Mouse (Mus musculus) CH12.LX (cell line): Measurements from ENCODE around the gene Hes5. TPM values are rescaled to one million over a fixed set of nuclear protein-coding genes. Genes with fewer than 3 reads are reported as not detected.

Source experiments
- DNase-seq: peaks from one replicate; pipeline ENCODE4 v3.0.0-alpha.2; 2013; ENCODE audit errors: extremely low read depth
- H3K27ac ChIP-seq: 2 replicates; pipeline ENCODE4 v1.5.1; 2012; ENCODE audit warnings: low read depth, mild to moderate bottlenecking, control low read depth, moderate library complexity; ENCODE audit not compliant: insufficient read depth
- H3K27me3 ChIP-seq: replicated peaks from 2 replicates; pipeline ENCODE3; 2012; ENCODE audit warnings: inconsistent platforms
- H3K36me3 ChIP-seq, 2 experiments: replicated peaks in 1 of 2; 2 replicates each; pipeline versions ENCODE3 to v1.6.1; 2012; ENCODE audit warnings: inconsistent platforms in 1 of 2, low read length in 1 of 2, mild to moderate bottlenecking in 1 of 2, mixed read lengths in 1 of 2, moderate library complexity in 1 of 2; ENCODE audit not compliant: control insufficient read depth in 1 of 2, insufficient read depth in 1 of 2
- H3K4me1 ChIP-seq, 2 experiments: 2 replicates each; pipeline ENCODE4 v1.6.1; 2012; ENCODE audit warnings: inconsistent platforms in 1 of 2, moderate library complexity in 1 of 2; ENCODE audit not compliant: insufficient read depth in 2 of 2, control insufficient read depth in 1 of 2
- H3K4me2 ChIP-seq: 2 replicates; pipeline ENCODE4 v1.6.1; 2012; ENCODE audit warnings: low read depth, mild to moderate bottlenecking, control low read depth; ENCODE audit not compliant: poor library complexity, insufficient read depth, severe bottlenecking
- H3K4me3 ChIP-seq, 3 experiments: fragments of 150-350 bp in 1 of 3; sonication (generic) in 1 of 3; replicated peaks in 1 of 3; 2 replicates each; pipeline versions ENCODE3 to v1.5.1; 2011 to 2012; ENCODE audit warnings: low read depth in 2 of 3, low read length in 2 of 3, mild to moderate bottlenecking in 2 of 3, moderate library complexity in 2 of 3, control low read depth in 1 of 3, improper control_type of control experiment in 1 of 3, inconsistent platforms in 1 of 3, mixed read lengths in 1 of 3; ENCODE audit not compliant: poor library complexity in 1 of 3
- H3K79me2 ChIP-seq: replicated peaks from 2 replicates; pipeline ENCODE4 v1.6.1; 2012; ENCODE audit warnings: mild to moderate bottlenecking, moderate library complexity; ENCODE audit not compliant: control insufficient read depth, poor library complexity, insufficient read depth, severe bottlenecking; ENCODE audit errors: extremely low read depth
- H3K9ac ChIP-seq: 2 replicates; pipeline ENCODE4 v1.6.1; 2012; ENCODE audit warnings: low read depth, mild to moderate bottlenecking, control low read depth, moderate library complexity; ENCODE audit not compliant: insufficient read depth
- H3K9me3 ChIP-seq: replicated peaks from 2 replicates; pipeline ENCODE3; 2012; ENCODE audit warnings: low read length, inconsistent platforms, mixed read lengths
- BHLHE40 ChIP-seq: IDR thresholded peaks from 2 replicates; pipeline ENCODE4 v1.6.1; 2011; ENCODE audit warnings: mild to moderate bottlenecking, low read depth, low read length, improper control_type of control experiment
- ELF1 ChIP-seq: IDR thresholded peaks from 2 replicates; pipeline ENCODE4 v1.6.1; 2014; ENCODE audit warnings: low read depth, mild to moderate bottlenecking, inconsistent platforms, low read length, improper control_type of control experiment
- ETS1 ChIP-seq: conservative IDR thresholded peaks from 2 replicates; pipeline ENCODE4 v1.6.1; 2012; ENCODE audit warnings: low read depth, mild to moderate bottlenecking, inconsistent platforms, low read length, improper control_type of control experiment, moderate library complexity
- GABPA ChIP-seq: IDR thresholded peaks from 2 replicates; pipeline ENCODE4 v1.6.1; 2012; ENCODE audit warnings: low read depth, low read length, improper control_type of control experiment, inconsistent platforms; ENCODE audit not compliant: insufficient replicate concordance
- MAX ChIP-seq: IDR thresholded peaks from 2 replicates; pipeline ENCODE4 v1.6.1; 2011; ENCODE audit warnings: low read length, improper control_type of control experiment
- MYC ChIP-seq: IDR thresholded peaks from 2 replicates; pipeline ENCODE4 v1.6.1; 2011; ENCODE audit warnings: low read depth, mild to moderate bottlenecking, improper control_type of control experiment, low read length
- NELFE ChIP-seq: IDR thresholded peaks from 2 replicates; pipeline ENCODE4 v1.6.1; 2011; ENCODE audit warnings: low read depth, low read length, improper control_type of control experiment
- PAX5 ChIP-seq: IDR thresholded peaks from 2 replicates; pipeline ENCODE4 v1.6.1; 2012; ENCODE audit warnings: low read length, inconsistent platforms, mixed read lengths
- POLR2AphosphoS2 ChIP-seq: IDR thresholded peaks from 2 replicates; pipeline ENCODE4 v1.6.1; 2011; ENCODE audit warnings: low read depth, low read length, improper control_type of control experiment
- SIN3A ChIP-seq: IDR thresholded peaks from 2 replicates; pipeline ENCODE4 v1.6.1; 2012; ENCODE audit warnings: low read length, improper control_type of control experiment, inconsistent platforms
- UBTF ChIP-seq: IDR thresholded peaks from 2 replicates; pipeline ENCODE4 v1.6.1; 2012; ENCODE audit warnings: low read depth, mild to moderate bottlenecking, inconsistent platforms, low read length, improper control_type of control experiment, moderate library complexity
- USF2 ChIP-seq: conservative IDR thresholded peaks from 2 replicates; pipeline ENCODE4 v1.6.1; 2011; ENCODE audit warnings: low read depth, low read length, improper control_type of control experiment
- ZC3H11A ChIP-seq: IDR thresholded peaks from 2 replicates; pipeline ENCODE4 v1.6.1; 2012; ENCODE audit warnings: low read depth, mild to moderate bottlenecking, inconsistent platforms, low read length, improper control_type of control experiment
- ZKSCAN1 ChIP-seq: IDR thresholded peaks from 2 replicates; pipeline ENCODE4 v1.6.1; 2012; ENCODE audit warnings: low read depth, inconsistent platforms, low read length, improper control_type of control experiment, borderline replicate concordance
- ZMIZ1 ChIP-seq: IDR thresholded peaks from 2 replicates; pipeline ENCODE4 v1.6.1; 2012; ENCODE audit warnings: low read depth, mild to moderate bottlenecking, inconsistent platforms, low read length, improper control_type of control experiment
- dilution Hi-C: fragments of 300-500 bp; cut with MboI; formaldehyde crosslinking; loops from 2 replicates; pipeline ENCODE4 v1.14.3; 2020; ENCODE audit warnings: low sequenced_read_pairs; ENCODE audit not compliant: extremely low pct_unique_long_range_greater_than_20kb, extremely low pct_ligation_motif_present
- in situ Hi-C: fragments of 300-500 bp; cut with MboI; formaldehyde crosslinking; loops from 3 replicates; pipeline ENCODE4 v1.14.3; 2019; ENCODE audit warnings: low sequenced_read_pairs, low pct_ligation_motif_present, low pct_unique_long_range_greater_than_20kb, mixed read lengths
- polyA plus RNA-seq: library from polyadenylated mRNA; unstranded; fragments of >175 nt; gene quantifications from 2 replicates; pipeline ENCODE4 v1.2.1, GENCODE M21; 2012; ENCODE audit warnings: low read depth; ENCODE audit not compliant: insufficient read length
- total RNA-seq, 2 experiments: library from RNA; depleted of rRNA; stranded (reverse); fragments of 300-350 nt in 1 of 2; fragments of >200 nt in 1 of 2; gene quantifications; 2 replicates each; pipeline ENCODE4 v1.2.3; 2012 to 2014

Hes5 gene
- total and polyA plus RNA-seq, 3 experiments = 1.7 to 6.8 (median 2.1) TPM

DNA sequence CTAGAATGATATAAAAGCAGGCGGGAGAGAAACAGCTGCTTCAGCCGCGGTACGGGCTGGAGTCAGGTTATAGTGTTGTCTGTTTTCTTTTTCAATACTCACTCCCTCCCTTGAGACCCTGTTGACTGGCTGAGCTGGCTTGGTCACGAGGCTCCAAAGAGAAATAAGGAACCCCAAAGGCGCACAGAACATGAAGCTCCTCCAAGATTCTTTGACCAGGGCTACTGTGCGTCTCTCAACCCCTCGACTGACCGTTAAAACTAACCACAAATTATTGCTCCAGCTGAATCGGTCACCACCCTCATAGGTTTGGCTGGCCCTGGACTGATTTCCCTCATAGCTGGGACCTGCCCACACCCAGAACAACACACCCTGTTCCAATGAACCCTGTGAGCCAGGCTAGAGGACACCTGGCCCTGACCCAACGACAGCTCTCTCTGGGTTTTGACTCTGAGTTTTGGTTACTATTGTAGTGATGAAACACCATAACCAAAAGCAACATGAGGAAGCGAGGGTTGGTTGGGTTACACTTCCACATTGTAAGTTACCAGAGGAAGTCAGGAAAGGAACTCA lies 31.5 kb upstream of the Hes5 start:
- H3K9ac ChIP-seq = peak overlapping the region; percentile 91
- dilution Hi-C loops = no loop called here
- H3K9me3 ChIP-seq = peaks cover 4% of the 10 kb centered on the region

DNA sequence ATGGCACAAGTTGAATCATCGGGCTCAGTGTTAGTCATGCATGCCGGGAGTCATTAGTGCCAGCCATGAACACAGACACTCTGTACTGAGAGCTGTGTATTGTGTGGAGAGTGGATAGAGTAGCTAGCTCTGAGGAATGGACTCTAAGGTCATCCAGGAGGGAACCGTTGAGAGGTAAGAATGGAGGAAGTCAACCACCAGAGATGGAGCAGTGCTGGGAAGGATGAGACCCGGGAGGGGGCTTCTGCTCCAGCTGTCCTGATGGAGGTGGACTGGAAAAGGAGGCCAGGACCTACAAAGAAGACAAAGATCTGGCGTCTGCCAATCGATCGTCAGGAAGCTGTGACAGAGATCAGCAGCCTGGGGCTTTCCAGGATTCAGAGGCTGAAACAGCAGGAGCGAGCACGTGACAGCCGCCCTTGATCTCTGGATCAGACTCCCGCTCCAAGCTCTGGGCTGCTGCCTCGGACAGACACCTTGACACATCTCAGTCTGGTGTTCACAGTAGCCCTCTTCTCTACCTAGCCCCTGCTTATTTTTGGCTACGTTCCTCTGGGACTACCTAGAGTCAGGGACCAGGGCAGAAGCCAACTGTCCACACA lies 27.3 kb upstream of the Hes5 start:
- H3K27me3 ChIP-seq = no peaks in the 10 kb centered on the region
- no peak overlapping the region for H3K9ac ChIP-seq
- no peak for TF ChIP-seq ELF1
- H3K4me3 ChIP-seq = no peak overlapping the region
- in situ Hi-C loops = loop anchor here (25.0 kb wide), 1 partner anchor 796 kb away; the partner anchor contains the start of genes Trp73 and Wrap73
- DNase-seq = no peak
- H3K4me2 ChIP-seq = no peak overlapping the region
- H3K79me2 ChIP-seq = no peaks in the 10 kb centered on the region
- H3K27ac ChIP-seq = no peak overlapping the region
- H3K4me1 ChIP-seq = peaks cover 26 to 58% of the 10 kb centered on the region in 2 experiments
- H3K36me3 ChIP-seq = no peaks in the 10 kb centered on the region
- no peaks in the 10 kb centered on the region for H3K9me3 ChIP-seq
- dilution Hi-C loops = no loop called here

More for the DNA sequence above, 31.5 kb upstream of the Hes5 start:
- H3K4me3 ChIP-seq = peak overlapping the region in 2 of 3 experiments; percentile 58 to 67
- no peaks in the 10 kb centered on the region for H3K27me3 ChIP-seq
- peaks cover 18 to 23% of the 10 kb centered on the region in 2 experiments for H3K36me3 ChIP-seq
- H3K27ac ChIP-seq = peak overlapping the region; percentile 83
- peaks cover 34 to 65% of the 10 kb centered on the region in 2 experiments for H3K4me1 ChIP-seq
- H3K79me2 ChIP-seq = peaks cover 25% of the 10 kb centered on the region
- no peak for DNase-seq
- peak overlapping the region; percentile 93 for H3K4me2 ChIP-seq
- TF ChIP-seq PAX5 (no peak), MAX (0 out of 2 replicates have a peak, but pooled peaks have one; percentile 37), BHLHE40 (peak; percentile 59; the same call in 1 of the 2 replicates), UBTF (peak; percentile 58; the same call in 1 of the 2 replicates), NELFE (0 out of 2 replicates have a peak, but pooled peaks have one; percentile 38)
- in situ Hi-C loops = loop anchor here (25.0 kb wide), 1 partner anchor 792 kb away; the partner anchor contains the start of genes Trp73 and Wrap73

DNA sequence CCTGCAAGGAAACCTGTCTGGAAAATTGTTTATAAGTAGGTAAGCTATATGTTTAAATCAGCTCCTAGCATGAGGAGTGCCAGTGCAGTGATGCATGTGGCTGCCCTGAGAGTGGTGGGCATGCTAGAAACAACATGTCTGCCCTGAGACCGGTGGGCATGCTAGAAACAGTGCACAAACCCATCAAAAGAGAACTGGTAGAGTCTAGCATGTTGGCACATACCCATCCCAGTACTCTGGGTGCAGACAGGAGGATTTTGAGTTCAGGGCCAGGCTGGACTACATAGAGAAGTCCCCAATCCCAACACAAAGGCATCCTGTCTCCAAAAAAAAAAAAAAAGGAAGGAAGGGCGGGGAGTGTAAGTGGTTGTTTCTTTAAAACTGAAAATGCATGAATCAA lies 25.9 kb upstream of the Hes5 start:
- H3K4me3 ChIP-seq = no peak overlapping the region
- H3K4me2 ChIP-seq = no peak overlapping the region
- no peak overlapping the region for H3K9ac ChIP-seq
- no peak overlapping the region for H3K27ac ChIP-seq
- H3K4me1 ChIP-seq = peaks cover 29 to 57% of the 10 kb centered on the region in 2 experiments
- no peaks in the 10 kb centered on the region for H3K79me2 ChIP-seq
- dilution Hi-C loops = no loop called here
- TF ChIP-seq MYC = no peak
- TF ChIP-seq ZMIZ1 = no peak
- no peak for TF ChIP-seq ELF1
- no peak for TF ChIP-seq SIN3A
- no peak for TF ChIP-seq PAX5
- TF ChIP-seq USF2 = no peak
- no peak for TF ChIP-seq ZKSCAN1
- TF ChIP-seq ETS1 = no peak
- TF ChIP-seq POLR2AphosphoS2 = no peak
- TF ChIP-seq ZC3H11A = no peak
- TF ChIP-seq GABPA = no peak
- H3K27me3 ChIP-seq = no peaks in the 10 kb centered on the region
- DNase-seq = no peak
- H3K36me3 ChIP-seq = no peaks in the 10 kb centered on the region
- in situ Hi-C loops = loop anchor here (25.0 kb wide), 1 partner anchor 797 kb away; the partner anchor contains the start of genes Trp73 and Wrap73
- H3K9me3 ChIP-seq = no peaks in the 10 kb centered on the region
